Mouse (Mus musculus) forebrain, embryonic 10.5 days (tissue): ENCODE measurements at regions not wholly inside any gene's neighbourhood (a gene's known extent, or its start where the extent isn't known, plus 50 kb on each side); places are given as distances from the start of the nearest gene placed in this dataset.

Source experiments
- DNase-seq: peaks from one replicate; pipeline ENCODE4 v3.0.0-alpha.2; 2017; ENCODE audit warnings: low spot score; ENCODE audit errors: extremely low spot score
- H3K27ac ChIP-seq: fragments of 300-500 bp; sonication (generic); 2 replicates; pipeline ENCODE4 v1.5.1; 2016; ENCODE audit warnings: mild to moderate bottlenecking
- H3K27me3 ChIP-seq: fragments of 300-500 bp; sonication (generic); 2 replicates; pipeline ENCODE4 v1.6.1; 2016; ENCODE audit warnings: mild to moderate bottlenecking; ENCODE audit not compliant: poor library complexity, severe bottlenecking
- H3K36me3 ChIP-seq: fragments of 300-500 bp; sonication (generic); replicated peaks from 2 replicates; pipeline ENCODE4 v1.6.1; 2016; ENCODE audit warnings: mild to moderate bottlenecking, moderate library complexity
- H3K4me1 ChIP-seq: fragments of 300-500 bp; sonication (generic); 2 replicates; pipeline ENCODE4 v1.6.1; 2016
- H3K4me3 ChIP-seq: fragments of 300-500 bp; sonication (generic); 2 replicates; pipeline ENCODE4 v1.5.1; 2016; ENCODE audit warnings: mild to moderate bottlenecking, moderate library complexity
- H3K9me3 ChIP-seq: fragments of 300-500 bp; sonication (generic); 2 replicates; pipeline ENCODE4 v1.6.1; 2016; ENCODE audit warnings: mild to moderate bottlenecking, moderate library complexity
- WGBS: fragments of 180-500 bp; shearing (Covaris S2); methylation state at CpG from one replicate; pipeline ENCODE4 v1.1.7; 2016; 5-methylcytosine and 5-hydroxymethylcytosine counted together

DNA sequence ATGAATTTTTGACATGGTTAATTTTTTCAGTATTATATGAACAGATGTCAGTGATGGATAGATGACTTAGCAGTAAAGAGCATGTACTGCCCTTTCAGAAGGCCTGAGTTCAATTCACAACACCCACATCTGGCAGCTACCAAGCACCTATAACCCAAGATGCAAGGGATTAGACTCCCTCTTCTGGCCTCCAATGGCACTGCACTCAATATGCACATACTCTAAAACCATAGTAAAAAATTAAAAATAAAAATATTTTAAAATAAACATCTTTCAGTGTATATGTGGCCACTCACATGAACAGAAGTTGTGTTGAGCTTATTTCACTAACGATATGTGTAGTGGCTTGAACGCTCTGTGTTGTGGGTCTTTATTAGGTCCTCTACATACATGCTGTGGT lies 152.4 kb downstream of the Hs3st3b1 start:
- Histone ChIP-seq H3K4me1 (no peaks in the 10 kb centered on the region), H3K4me3 (no peak overlapping the region)
- WGBS = 94% methylated on average over 2 of the region's 2 CpGs

DNA sequence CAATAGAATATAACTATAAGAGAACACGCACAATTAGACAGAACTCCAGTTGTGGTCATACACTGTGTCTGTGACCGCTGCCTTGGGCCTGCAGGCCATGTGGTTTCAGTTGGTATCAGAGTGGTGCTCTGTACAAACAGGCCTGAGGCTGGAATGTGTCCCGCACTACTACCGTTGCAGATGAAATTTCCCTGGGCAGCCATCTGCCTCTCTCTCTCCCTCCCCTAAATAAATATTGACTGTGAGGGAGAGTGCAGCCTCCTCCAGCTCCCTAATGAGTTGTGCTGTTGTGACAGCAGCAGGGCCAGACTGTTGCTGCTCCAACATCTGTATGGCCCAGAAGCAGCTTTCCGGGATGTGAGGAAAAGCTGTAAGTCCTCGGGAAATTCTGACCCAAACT lies 146.7 kb downstream of the Hs3st3b1 start:
- H3K4me3 ChIP-seq = no peak overlapping the region
- peaks cover 23% of the 10 kb centered on the region for H3K4me1 ChIP-seq
- H3K9me3 ChIP-seq = no peaks in the 10 kb centered on the region
- peaks cover 69% of the 10 kb centered on the region for H3K27me3 ChIP-seq
- no peak for DNase-seq
- 68% methylated on average over 6 of the region's 6 CpGs for WGBS
- H3K27ac ChIP-seq = no peak overlapping the region
- H3K36me3 ChIP-seq = no peaks in the 10 kb centered on the region

More for the DNA sequence above, 152.4 kb downstream of the Hs3st3b1 start:
- no peak for DNase-seq
- no peak overlapping the region for H3K27ac ChIP-seq
- H3K36me3 ChIP-seq = no peaks in the 10 kb centered on the region
- H3K27me3 ChIP-seq = peaks cover 24% of the 10 kb centered on the region
- H3K9me3 ChIP-seq = no peaks in the 10 kb centered on the region; the same call in 1 of the 2 replicates

DNA sequence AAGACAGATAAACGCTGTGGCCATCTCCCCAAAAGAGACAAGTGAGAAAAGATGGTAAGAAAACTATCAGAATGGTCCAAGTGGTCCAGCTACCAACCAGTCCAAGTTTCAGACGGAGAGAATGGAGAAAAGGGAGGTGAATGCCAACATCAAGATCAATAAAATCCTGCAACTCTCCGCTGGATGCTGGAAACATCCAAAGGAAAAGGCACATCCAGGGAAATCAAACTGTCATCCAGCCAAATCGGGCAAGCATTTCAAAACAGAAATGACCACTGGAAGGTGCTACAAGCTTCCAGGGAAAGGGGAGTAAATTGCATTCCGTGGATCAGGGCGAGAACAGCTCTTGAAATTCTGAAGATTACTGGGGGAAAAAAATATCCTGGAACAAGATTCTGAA lies 142.7 kb downstream of the Hs3st3b1 start:
- Histone ChIP-seq H3K36me3 (no peaks in the 10 kb centered on the region), H3K9me3 (no peaks in the 10 kb centered on the region), H3K27me3 (peaks cover 95% of the 10 kb centered on the region), H3K4me3 (no peak overlapping the region), H3K4me1 (peaks cover 23% of the 10 kb centered on the region), H3K27ac (no peak overlapping the region)
- no peak for DNase-seq
- WGBS = 83% methylated on average over 6 of the region's 6 CpGs

DNA sequence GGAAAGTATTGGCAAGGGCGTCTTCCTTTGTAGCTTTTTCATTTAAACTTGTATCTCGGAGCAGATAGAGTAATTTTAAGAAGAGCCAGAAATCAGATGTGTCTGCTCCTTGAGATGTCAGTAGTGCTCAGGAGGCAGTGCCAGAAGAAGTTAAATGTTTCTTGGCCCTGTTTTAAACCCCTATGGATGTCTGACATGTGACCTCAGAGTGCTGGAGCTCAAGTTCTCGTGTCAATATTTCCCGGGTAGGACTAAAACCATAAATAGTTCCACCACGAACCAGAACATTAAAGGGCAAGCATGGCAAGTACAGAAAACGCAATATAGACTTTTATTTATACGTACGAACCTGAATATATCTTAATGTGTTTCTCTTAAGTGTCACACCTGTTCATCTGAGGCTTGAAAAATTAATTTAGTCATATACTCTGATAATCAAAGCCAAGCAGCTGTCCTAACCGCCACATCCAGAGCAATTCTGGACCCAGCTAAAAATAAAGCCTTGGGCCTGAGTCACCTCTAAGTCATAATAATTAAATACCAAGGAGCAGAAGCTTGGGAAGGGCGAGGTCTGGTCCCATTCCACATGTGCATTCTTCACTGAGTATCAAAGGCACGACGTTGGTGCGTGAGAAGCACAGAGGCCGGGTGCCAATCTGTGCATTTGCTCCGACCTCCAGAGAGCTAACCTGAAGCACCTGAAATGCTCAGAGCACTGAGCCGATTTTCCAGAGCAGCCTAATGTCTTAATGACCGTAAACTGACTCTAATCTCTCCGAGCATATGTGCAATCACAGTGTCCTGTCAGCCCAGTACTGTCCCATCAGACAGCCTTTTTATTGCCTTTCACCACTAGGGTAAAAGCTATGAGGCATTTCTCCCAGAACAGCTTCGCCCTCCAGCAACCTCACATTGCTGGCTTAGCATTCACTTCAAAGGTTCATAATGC lies 139.8 kb downstream of the Hs3st3b1 start:
- H3K27me3 ChIP-seq = peaks cover 94% of the 10 kb centered on the region
- no peak overlapping the region for H3K4me3 ChIP-seq
- no peaks in the 10 kb centered on the region for H3K9me3 ChIP-seq
- peaks cover 33% of the 10 kb centered on the region for H3K4me1 ChIP-seq
- no peaks in the 10 kb centered on the region for H3K36me3 ChIP-seq
- no peak for DNase-seq
- 82% methylated on average over 19 of the region's 19 CpGs for WGBS
- H3K27ac ChIP-seq = no peak overlapping the region

DNA sequence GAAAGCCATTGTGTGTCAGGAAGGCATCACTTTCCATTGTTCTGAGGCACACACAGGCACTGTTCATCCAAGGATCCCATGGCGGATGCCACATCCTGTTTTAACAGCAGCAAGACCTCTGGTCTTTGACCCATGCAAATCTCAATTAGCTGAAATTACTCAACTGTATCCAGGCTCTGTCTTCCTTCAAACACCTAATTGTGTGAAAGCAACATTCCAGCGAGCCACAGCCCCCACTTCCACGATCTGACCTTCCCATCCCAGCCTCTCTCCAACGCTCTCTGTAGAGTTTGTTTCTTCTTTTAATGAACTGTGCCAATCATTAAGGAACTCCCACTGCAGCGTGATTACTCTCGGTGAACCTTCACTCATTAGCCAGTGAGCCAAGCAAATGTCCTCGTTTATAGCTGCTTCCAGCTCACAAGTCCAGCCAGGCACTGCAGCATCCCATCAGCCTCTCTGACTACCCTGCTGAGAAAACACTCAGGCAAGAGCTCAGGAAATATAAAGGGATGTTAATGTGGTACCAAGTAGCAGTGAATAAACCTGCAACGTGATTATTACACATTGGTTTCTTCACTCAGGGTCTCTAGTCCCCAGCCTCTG lies 136.7 kb downstream of the Hs3st3b1 start:
- Histone ChIP-seq H3K9me3 (no peaks in the 10 kb centered on the region), H3K36me3 (no peaks in the 10 kb centered on the region), H3K4me1 (peaks cover 33% of the 10 kb centered on the region), H3K27me3 (peaks cover 93% of the 10 kb centered on the region), H3K27ac (peak overlapping the region; percentile 4; the same call in 1 of the 2 replicates), H3K4me3 (no peak overlapping the region)
- no peak for DNase-seq
- 6% methylated on average over 8 of the region's 8 CpGs for WGBS

DNA sequence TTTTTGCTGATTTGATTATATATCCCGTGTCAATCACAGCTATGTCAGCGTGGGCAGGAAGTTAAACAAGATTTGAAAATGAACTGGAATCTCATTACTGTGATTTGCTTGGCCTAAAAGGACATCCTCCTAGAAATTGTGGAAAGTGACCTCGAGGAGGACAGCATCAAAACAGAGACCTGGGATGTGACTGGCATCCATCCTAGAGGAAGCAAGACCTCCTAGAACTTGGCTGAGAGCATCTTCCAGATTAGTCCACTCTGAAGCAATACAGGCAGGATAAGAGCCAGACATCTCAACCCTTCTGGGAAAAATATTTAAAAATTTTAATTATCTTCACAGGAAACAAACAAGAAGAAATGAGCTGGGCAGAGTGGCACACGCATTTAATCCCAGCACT lies 136.1 kb downstream of the Hs3st3b1 start:
- Histone ChIP-seq H3K9me3 (no peaks in the 10 kb centered on the region), H3K27ac (no peak overlapping the region), H3K4me3 (no peak overlapping the region), H3K4me1 (peaks cover 39% of the 10 kb centered on the region), H3K27me3 (peaks cover 87% of the 10 kb centered on the region), H3K36me3 (no peaks in the 10 kb centered on the region)
- 74% methylated on average over 4 of the region's 4 CpGs for WGBS
- DNase-seq = no peak

DNA sequence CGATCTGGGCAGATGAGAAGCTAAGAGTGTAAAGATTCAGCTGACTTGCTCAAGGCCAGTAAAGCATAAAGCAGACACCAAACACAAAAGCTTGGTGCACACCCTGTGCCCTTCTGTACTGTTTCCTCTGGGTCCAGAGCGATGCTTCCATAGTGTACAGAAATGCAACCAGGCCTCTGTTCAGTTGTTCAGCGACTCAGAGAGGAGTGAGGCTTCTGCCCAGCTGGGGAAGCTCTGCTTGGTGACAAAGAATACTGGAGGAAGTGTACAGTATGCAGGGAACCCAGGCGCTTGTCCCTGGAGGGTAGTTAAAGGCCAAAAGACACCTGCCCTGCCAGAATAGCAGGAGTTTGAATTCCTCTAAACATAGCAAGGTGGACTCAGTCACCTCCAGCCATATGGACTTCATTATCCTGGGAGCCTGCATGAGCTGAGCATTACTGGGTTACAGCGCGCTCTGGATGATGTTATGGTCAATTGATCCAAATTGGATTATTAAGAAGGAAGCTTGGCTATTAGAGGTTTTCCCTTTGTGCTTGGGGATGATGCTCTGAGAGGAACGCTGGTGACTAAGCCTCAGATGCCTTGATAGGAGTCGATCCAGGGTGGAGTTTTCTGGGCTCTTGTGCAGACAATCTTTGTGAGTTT lies 132.5 kb downstream of the Hs3st3b1 start:
- H3K36me3 ChIP-seq = no peaks in the 10 kb centered on the region
- H3K27ac ChIP-seq = no peak overlapping the region
- H3K9me3 ChIP-seq = no peaks in the 10 kb centered on the region
- DNase-seq = no peak
- H3K27me3 ChIP-seq = peaks cover 85% of the 10 kb centered on the region
- H3K4me3 ChIP-seq = no peak overlapping the region
- peaks cover 54% of the 10 kb centered on the region for H3K4me1 ChIP-seq
- WGBS = 53% methylated on average over 8 of the region's 8 CpGs

DNA sequence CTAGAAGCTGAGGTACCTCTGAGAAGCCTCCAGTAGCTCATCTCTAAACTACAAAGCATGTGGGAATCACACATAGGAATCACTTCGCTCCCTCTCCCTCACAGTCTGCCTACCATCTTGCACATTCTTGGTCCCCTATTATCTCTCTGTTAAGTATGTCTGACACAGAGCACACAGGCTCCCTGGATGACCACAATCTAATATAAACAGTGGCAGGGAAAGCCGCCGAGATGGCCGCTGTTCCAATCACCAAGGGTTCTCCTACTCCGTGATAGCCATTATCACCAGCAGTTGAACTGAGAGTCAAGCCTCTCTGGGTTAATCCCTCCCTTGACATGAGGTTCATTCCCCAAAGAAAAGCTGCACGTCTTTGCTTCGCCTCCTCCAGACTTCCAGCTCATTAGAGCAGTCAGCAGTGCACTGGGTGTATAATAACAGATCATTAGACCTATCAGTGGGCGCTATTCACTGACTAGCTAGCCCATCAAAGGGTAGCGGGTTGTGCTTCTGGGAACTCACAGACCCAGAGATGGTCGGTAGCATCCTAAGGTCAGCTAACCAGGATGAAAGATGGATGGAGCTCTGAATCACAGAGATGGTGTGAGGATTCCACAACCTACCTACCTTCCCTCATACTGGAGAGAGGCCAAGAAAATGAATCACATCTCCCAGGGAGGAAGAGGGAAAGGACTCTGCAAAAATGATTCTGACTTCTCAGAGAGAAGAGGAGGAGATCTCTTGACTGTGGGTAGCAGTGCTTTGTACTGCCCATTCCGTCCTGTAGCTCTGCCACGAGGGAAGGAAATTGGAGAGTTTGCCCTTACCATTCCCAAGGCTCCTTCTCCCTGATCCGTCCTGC lies 130.9 kb downstream of the Hs3st3b1 start:
- H3K27me3 ChIP-seq = peaks cover 70% of the 10 kb centered on the region
- DNase-seq = no peak
- WGBS = 43% methylated on average over 13 of the region's 13 CpGs
- 0 out of 2 replicates have a peak overlapping the region, but pooled peaks have one; percentile 20 for H3K27ac ChIP-seq
- H3K9me3 ChIP-seq = no peaks in the 10 kb centered on the region
- H3K36me3 ChIP-seq = no peaks in the 10 kb centered on the region
- H3K4me3 ChIP-seq = no peak overlapping the region
- peaks cover 39% of the 10 kb centered on the region for H3K4me1 ChIP-seq

DNA sequence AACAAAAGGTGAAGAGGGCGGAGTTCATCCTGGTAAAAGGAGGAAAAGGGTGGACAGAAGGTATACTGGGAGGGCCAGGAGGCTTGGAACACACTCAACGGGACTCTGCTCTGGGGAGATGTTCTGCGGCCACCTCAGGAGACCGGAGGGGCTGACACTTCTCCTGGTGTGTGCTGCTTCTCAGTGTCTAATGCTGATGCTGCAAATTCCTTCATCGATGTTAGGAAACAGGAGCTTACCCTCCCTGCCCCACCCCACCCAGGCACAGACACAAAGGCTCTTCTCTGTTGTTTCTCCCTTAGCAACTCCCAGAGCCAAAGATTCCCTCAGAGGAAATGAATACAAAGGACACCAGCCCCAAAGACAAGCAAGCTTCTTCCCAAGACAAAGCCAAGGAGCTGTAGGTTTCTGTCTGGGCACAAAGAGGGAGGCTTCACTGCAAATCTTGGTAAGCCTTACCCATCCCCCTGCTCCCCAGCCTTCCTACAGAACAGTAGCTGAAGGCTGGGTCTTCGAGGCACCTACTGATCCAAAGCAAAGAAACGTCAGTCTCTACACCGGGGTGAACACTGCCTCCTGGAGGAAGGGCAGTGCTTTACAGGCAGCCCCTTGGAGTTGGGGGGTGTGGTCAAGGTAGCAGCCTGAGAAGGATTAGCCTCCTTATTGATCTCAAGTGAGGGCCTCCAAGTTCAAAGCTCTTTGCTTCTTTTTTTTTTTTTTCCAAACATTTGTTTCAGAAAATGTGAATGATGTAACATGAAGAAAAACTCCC lies 128.2 kb downstream of the Hs3st3b1 start:
- H3K27ac ChIP-seq = no peak overlapping the region
- no peak overlapping the region for H3K4me3 ChIP-seq
- H3K9me3 ChIP-seq = no peaks in the 10 kb centered on the region
- no peak for DNase-seq
- peaks cover 43% of the 10 kb centered on the region for H3K27me3 ChIP-seq
- peaks cover 36% of the 10 kb centered on the region for H3K4me1 ChIP-seq
- no peaks in the 10 kb centered on the region for H3K36me3 ChIP-seq
- WGBS = 79% methylated on average over 8 of the region's 8 CpGs

DNA sequence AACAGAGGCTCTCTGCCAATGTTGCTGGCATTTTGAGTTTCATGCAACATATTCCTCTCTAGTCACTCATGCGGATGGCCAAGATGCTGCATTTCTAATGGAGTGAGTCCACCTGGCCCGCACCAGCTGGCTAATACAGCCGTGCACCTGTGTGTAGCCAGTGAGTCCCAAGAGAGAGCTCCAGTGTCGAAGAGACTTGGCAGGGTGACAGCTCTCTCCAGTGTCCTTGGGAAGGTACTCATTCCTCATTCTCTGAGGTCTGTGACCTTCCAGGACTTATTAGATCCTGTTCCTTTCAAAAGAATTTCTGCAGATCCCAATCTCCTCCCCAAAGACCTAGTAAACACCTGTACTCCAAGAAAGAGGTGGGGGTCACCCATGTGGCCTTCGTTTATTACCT lies 109.9 kb downstream of the Hs3st3b1 start:
- Histone ChIP-seq H3K4me3 (no peak overlapping the region), H3K9me3 (no peaks in the 10 kb centered on the region), H3K4me1 (no peaks in the 10 kb centered on the region; the same call in 1 of the 2 replicates), H3K36me3 (no peaks in the 10 kb centered on the region), H3K27me3 (no peaks in the 10 kb centered on the region), H3K27ac (no peak overlapping the region)
- whole genome bisulfite sequencing = 89% methylated on average over 5 of the region's 5 CpGs
- no peak for DNase-seq

DNA sequence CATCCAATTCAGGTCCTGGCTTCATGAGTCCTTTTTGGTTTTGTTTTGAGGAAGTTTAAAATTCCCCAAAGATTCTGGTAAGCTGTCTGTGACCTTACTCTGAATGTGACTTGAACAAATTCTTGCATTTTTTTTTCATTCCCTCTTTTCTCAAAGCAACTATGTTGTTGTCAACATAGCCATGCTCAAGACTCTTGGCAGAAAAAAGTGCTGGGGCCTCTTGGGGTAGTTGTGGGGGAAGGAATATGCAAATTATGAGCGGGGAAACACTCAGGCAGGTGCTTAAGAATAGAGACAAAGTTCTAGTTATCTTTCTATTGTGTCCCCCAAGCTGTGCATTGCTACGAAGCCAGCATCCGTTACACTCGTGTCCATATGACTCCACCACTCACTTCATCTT lies 99.2 kb downstream of the Hs3st3b1 start:
- H3K4me1 ChIP-seq = no peaks in the 10 kb centered on the region
- no peaks in the 10 kb centered on the region for H3K27me3 ChIP-seq
- DNase-seq = no peak
- H3K9me3 ChIP-seq = no peaks in the 10 kb centered on the region
- WGBS = 85% methylated on average over 4 of the region's 4 CpGs
- H3K4me3 ChIP-seq = no peak overlapping the region
- no peaks in the 10 kb centered on the region for H3K36me3 ChIP-seq
- H3K27ac ChIP-seq = no peak overlapping the region
